Mouse (Mus musculus) erythroblast, adult 5-6 weeks (primary cell): Measurements from ENCODE around the gene Pkd2. TPM values are rescaled to one million over a fixed set of nuclear protein-coding genes. Genes with fewer than 3 reads are reported as not detected.
"Not testable (repeated sequence)": the region's sequence is repeated elsewhere in the genome, so short reads cannot be mapped to it uniquely, and the experiment has no call there.

Experiments used
- ATAC-seq: replicated peaks from 2 replicates; pipeline ENCODE4 v1.8.0; 2016; ENCODE audit warnings: moderate number of reproducible peaks, mild to moderate bottlenecking, moderate TSS enrichment, inconsistent platforms; ENCODE audit not compliant: poor library complexity, low FRiP score, severe bottlenecking
- total RNA-seq, 2 experiments: library from RNA; stranded (forward) in 1 of 2; stranded (reverse) in 1 of 2; fragments of 150-400 nt in 1 of 2; fragments of 200-764, 138-1000 nt in 1 of 2; gene quantifications; 2 replicates each; pipeline versions ENCODE4 v1.2.3 to v1.2.4; 2015 to 2017; ENCODE audit warnings: low replicate concordance in 2 of 2

Gene Pkd2
- 0.21 and 0.38 TPM in 2 replicates for total RNA-seq (2015; ENCODE audit: low replicate concordance)
- 0.26 and 0.84 TPM in 2 replicates for total RNA-seq (2017; ENCODE audit: low replicate concordance)

- ATAC-seq = no peak
Measured at GRCm38 (mm10) chr5:104458832-104459705, at the start of gene Pkd2. TSS of gene Pkd2 (plus strand) at chr5:104459450.

GRCm38 (mm10) chr5:104415999-104416398 is 43.3 kb upstream of the Pkd2 start:
- ATAC-seq = no peak

- ATAC-seq = no peak
Measured at GRCm38 (mm10) chr5:104417028-104417427, 42.2 kb upstream of the Pkd2 start.

- no peak for ATAC-seq
Measured at GRCm38 (mm10) chr5:104417721-104418120, 41.5 kb upstream of the Pkd2 start.

GRCm38 (mm10) chr5:104422039-104422438 is 37.2 kb upstream of the Pkd2 start:
- no peak for ATAC-seq

GRCm38 (mm10) chr5:104423861-104424260 is 35.4 kb upstream of the Pkd2 start:
- no peak for ATAC-seq

- no peak for ATAC-seq
Measured at GRCm38 (mm10) chr5:104425949-104426348, 33.3 kb upstream of the Pkd2 start.

GRCm38 (mm10) chr5:104432886-104433285 is 26.4 kb upstream of the Pkd2 start:
- ATAC-seq = no peak

- no peak for ATAC-seq
Measured at GRCm38 (mm10) chr5:104433968-104434565, 25.2 kb upstream of the Pkd2 start.

GRCm38 (mm10) chr5:104434835-104435301 is 24.4 kb upstream of the Pkd2 start, which contains the start of gene Spp1:
TSS of gene Spp1 (plus strand) at chr5:104435118.
- ATAC-seq = no peak

- no peak for ATAC-seq
Measured at GRCm38 (mm10) chr5:104436406-104437076, 22.7 kb upstream of the Pkd2 start.

GRCm38 (mm10) chr5:104442396-104442795 is 16.9 kb upstream of the Pkd2 start:
- ATAC-seq = no peak

- ATAC-seq = no peak
Measured at GRCm38 (mm10) chr5:104442850-104443249, 16.4 kb upstream of the Pkd2 start.

GRCm38 (mm10) chr5:104446156-104446555 is 13.1 kb upstream of the Pkd2 start:
- ATAC-seq = no peak

- not testable (repeated sequence) for ATAC-seq
Measured at GRCm38 (mm10) chr5:104448346-104448745, 10.9 kb upstream of the Pkd2 start.

- ATAC-seq = no peak
Measured at GRCm38 (mm10) chr5:104449491-104449890, 9.8 kb upstream of the Pkd2 start.

- no peak for ATAC-seq
Measured at GRCm38 (mm10) chr5:104453075-104453474, 6.2 kb upstream of the Pkd2 start.

GRCm38 (mm10) chr5:104454564-104454963 is 4.7 kb upstream of the Pkd2 start:
- no peak for ATAC-seq

GRCm38 (mm10) chr5:104459706-104460455 is 631 bp downstream of the Pkd2 start:
- no peak for ATAC-seq

- ATAC-seq = no peak
Measured at GRCm38 (mm10) chr5:104460456-104460838, 1.2 kb downstream of the Pkd2 start.
